Mouse (Mus musculus): ENCODE measurements around the gene Nlrp4b.
"Not testable (repeated sequence)": the region's sequence is repeated elsewhere in the genome, so short reads cannot be mapped to it uniquely, and the experiment has no call there.

Gene Nlrp4b

DNA sequence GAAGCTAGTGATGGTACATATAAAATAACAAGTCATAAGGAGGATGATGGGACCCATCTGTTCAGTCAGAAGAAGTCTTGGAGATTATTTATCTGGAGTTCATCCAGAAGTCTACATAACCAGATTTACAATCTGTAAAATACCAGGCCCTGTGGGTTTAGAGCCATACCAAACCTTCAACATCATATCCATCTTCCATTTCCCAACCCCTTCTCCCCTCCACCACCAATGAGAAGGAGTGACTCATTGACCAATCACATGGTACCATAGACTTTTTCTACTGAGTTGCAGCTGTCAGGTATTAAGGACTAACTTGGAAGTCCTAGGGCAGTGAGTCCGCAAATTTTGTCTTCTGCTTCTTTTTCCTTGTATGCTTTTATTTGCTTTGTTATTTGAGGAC, at the start of gene Nlrp4b:
Gene Nlrp4b (plus strand): TSS at position 301 of the 400 bp plus-strand sequence.
- no peak for DNase-seq

DNA sequence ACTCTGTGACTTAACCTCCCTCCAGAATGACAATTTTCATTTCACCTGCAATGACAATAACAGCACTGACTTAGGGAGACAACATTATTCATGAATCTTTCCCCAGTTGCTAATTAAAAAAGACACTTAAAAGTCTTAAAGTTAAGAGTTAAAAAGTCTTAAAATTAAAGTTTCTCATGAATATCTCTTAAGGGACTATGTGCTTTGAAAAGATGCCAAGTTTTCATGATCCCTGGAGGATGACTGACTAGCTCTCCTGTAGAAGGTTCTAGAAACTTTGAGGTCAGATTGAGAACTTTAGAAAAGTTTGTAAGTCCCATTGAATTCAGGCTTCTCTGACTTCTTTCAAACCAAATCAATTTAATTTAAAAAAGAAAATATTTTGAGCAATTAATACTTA, 66.7 kb downstream of the Nlrp4b start, which contains the start of gene Vmn1r71:
Gene Vmn1r71 (minus strand): TSS at position 101 of the 400 bp plus-strand sequence.
- DNase-seq = no peak

DNA sequence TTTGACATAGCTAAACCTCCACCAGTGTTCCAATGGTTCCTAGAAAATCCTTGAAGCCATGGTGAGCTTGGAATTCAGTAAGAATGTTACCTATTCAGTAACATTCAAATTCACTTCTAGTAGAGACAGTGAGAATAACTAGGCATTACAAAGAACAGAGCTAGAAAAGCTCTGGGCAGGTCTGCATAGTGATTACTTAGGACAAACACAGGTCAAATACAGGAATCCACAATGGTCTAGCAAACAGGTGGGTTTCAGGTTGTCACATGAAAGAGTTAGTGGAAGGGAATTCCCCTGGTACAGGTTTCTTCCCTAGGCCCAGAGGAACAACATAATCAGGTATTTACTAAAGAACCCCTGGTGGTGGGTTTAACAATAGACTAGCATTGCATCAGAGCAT, 70.0 kb downstream of the Nlrp4b start:
- DNase-seq = not testable (repeated sequence)
